Mouse (Mus musculus) midbrain, embryonic 15.5 days (tissue): Measurements from ENCODE around the gene Mdga1. TPM values are rescaled to one million over a fixed set of nuclear protein-coding genes. Genes with fewer than 3 reads are reported as not detected.

Source experiments
- ATAC-seq: fragments of 200-750 bp; cut with Nextera tagmentation; replicated peaks from 2 replicates; pipeline ENCODE4 v1.8.0; 2017; ENCODE audit warnings: moderate TSS enrichment
- H3K27ac ChIP-seq: fragments of 300-500 bp; sonication (generic); 2 replicates; pipeline ENCODE4 v1.5.1; 2015; ENCODE audit warnings: mild to moderate bottlenecking, inconsistent platforms
- H3K27me3 ChIP-seq: fragments of 300-500 bp; sonication (generic); replicated peaks from 2 replicates; pipeline ENCODE4 v1.6.1; 2015; ENCODE audit warnings: inconsistent platforms
- H3K36me3 ChIP-seq: fragments of 300-500 bp; sonication (generic); replicated peaks from 2 replicates; pipeline ENCODE4 v1.6.1; 2015; ENCODE audit warnings: inconsistent platforms
- H3K4me1 ChIP-seq: fragments of 300-500 bp; sonication (generic); 2 replicates; pipeline ENCODE4 v1.6.1; 2015; ENCODE audit warnings: inconsistent platforms
- H3K4me2 ChIP-seq: fragments of 300-500 bp; sonication (generic); 2 replicates; pipeline ENCODE4 v1.6.1; 2015; ENCODE audit warnings: inconsistent platforms, mild to moderate bottlenecking, moderate library complexity
- H3K4me3 ChIP-seq: fragments of 300-500 bp; sonication (generic); 2 replicates; pipeline ENCODE4 v1.5.1; 2015; ENCODE audit warnings: mild to moderate bottlenecking, inconsistent platforms
- H3K9ac ChIP-seq: fragments of 300-500 bp; sonication (generic); 2 replicates; pipeline ENCODE4 v1.6.1; 2015; ENCODE audit warnings: mild to moderate bottlenecking, inconsistent platforms
- H3K9me3 ChIP-seq: fragments of 300-500 bp; sonication (generic); 2 replicates; pipeline ENCODE4 v1.6.1; 2016; ENCODE audit warnings: inconsistent platforms
- WGBS: fragments of 180-500 bp; shearing (Covaris S2); methylation state at CpG from one replicate; pipeline ENCODE4 v1.1.7; 2015; ENCODE audit warnings: mixed read lengths; 5-methylcytosine and 5-hydroxymethylcytosine counted together
- polyA plus RNA-seq: library from polyadenylated mRNA; unstranded; fragments of >200 nt; fragmentation: Nextera tagmentation; extraction: Ambion mirVana; gene quantifications from 2 replicates; pipeline ENCODE4 v1.2.1, GENCODE M21; 2015

The Mdga1 gene
- polyA plus RNA-seq, 1 experiment from 2014 or later = 19.6 TPM

- H3K9ac ChIP-seq = no peak overlapping the region
- H3K4me2 ChIP-seq = no peak overlapping the region
- H3K27ac ChIP-seq = no peak overlapping the region
- ATAC-seq = no peak
- H3K4me1 ChIP-seq = peaks cover 9% of the 10 kb centered on the region
- no peaks in the 10 kb centered on the region for H3K36me3 ChIP-seq
- no peaks in the 10 kb centered on the region for H3K27me3 ChIP-seq
- H3K4me3 ChIP-seq = no peak overlapping the region
- WGBS = 95% methylated on average over 6 of the region's 6 CpGs
- no peaks in the 10 kb centered on the region for H3K9me3 ChIP-seq
These were observed 124.9 kb downstream of the Mdga1 start for GRCm38 (mm10) chr17:29844949-29845348.

GRCm38 (mm10) chr17:29843419-29844162 lies 126.3 kb downstream of the Mdga1 start:
- no peaks in the 10 kb centered on the region for H3K9me3 ChIP-seq
- H3K4me3 ChIP-seq = no peak overlapping the region
- no peak overlapping the region for H3K4me2 ChIP-seq
- no peak overlapping the region for H3K9ac ChIP-seq
- WGBS = 88% methylated on average over 7 of the region's 7 CpGs
- no peak overlapping the region for H3K27ac ChIP-seq
- peaks cover 17% of the 10 kb centered on the region for H3K4me1 ChIP-seq
- H3K36me3 ChIP-seq = no peaks in the 10 kb centered on the region
- H3K27me3 ChIP-seq = no peaks in the 10 kb centered on the region
- ATAC-seq = no peak

GRCm38 (mm10) chr17:29841781-29842690 lies 127.9 kb downstream of the Mdga1 start:
- Histone ChIP-seq H3K4me3 (peak overlapping the region; percentile 31), H3K9ac (peak overlapping the region; percentile 26), H3K27me3 (no peaks in the 10 kb centered on the region), H3K9me3 (no peaks in the 10 kb centered on the region), H3K27ac (no peak overlapping the region), H3K36me3 (no peaks in the 10 kb centered on the region), H3K4me2 (peak overlapping the region; percentile 51), H3K4me1 (peaks cover 30% of the 10 kb centered on the region)
- 0 out of 2 replicates have a peak, but pooled peaks have one; percentile 25 for ATAC-seq
- 8% methylated on average over 46 of the region's 46 CpGs for WGBS

- WGBS = 12% methylated on average over 3 of the region's 3 CpGs
These were observed 131.9 kb downstream of the Mdga1 start for GRCm38 (mm10) chr17:29838029-29838428.

GRCm38 (mm10) chr17:29837441-29837840 lies 132.4 kb downstream of the Mdga1 start:
- Histone ChIP-seq H3K4me2 (no peak overlapping the region), H3K4me3 (no peak overlapping the region), H3K27ac (no peak overlapping the region), H3K9me3 (no peaks in the 10 kb centered on the region), H3K36me3 (no peaks in the 10 kb centered on the region), H3K27me3 (no peaks in the 10 kb centered on the region), H3K9ac (no peak overlapping the region), H3K4me1 (peaks cover 29% of the 10 kb centered on the region)
- ATAC-seq = no peak
- WGBS = 73% methylated on average over 8 of the region's 8 CpGs

More at GRCm38 (mm10) chr17:29838029-29838428, 131.9 kb downstream of the Mdga1 start:
- no peaks in the 10 kb centered on the region for H3K9me3 ChIP-seq
- 0 out of 2 replicates have a peak overlapping the region, but pooled peaks have one; percentile 15 for H3K27ac ChIP-seq
- H3K4me2 ChIP-seq = no peak overlapping the region
- H3K4me1 ChIP-seq = peaks cover 30% of the 10 kb centered on the region
- ATAC-seq = peak; percentile 37; the same call in 1 of the 2 replicates
- no peaks in the 10 kb centered on the region for H3K36me3 ChIP-seq
- no peaks in the 10 kb centered on the region for H3K27me3 ChIP-seq
- H3K4me3 ChIP-seq = no peak overlapping the region
- no peak overlapping the region for H3K9ac ChIP-seq

- Histone ChIP-seq H3K27ac (no peak overlapping the region), H3K27me3 (no peaks in the 10 kb centered on the region), H3K36me3 (no peaks in the 10 kb centered on the region), H3K4me3 (no peak overlapping the region), H3K9ac (no peak overlapping the region), H3K9me3 (no peaks in the 10 kb centered on the region), H3K4me2 (no peak overlapping the region), H3K4me1 (peaks cover 21% of the 10 kb centered on the region)
- ATAC-seq = no peak
- 50% methylated on average over 7 of the region's 7 CpGs for WGBS
These were observed 135.1 kb downstream of the Mdga1 start for GRCm38 (mm10) chr17:29834768-29835167.

GRCm38 (mm10) chr17:29834333-29834732 lies 135.6 kb downstream of the Mdga1 start:
- no peaks in the 10 kb centered on the region for H3K9me3 ChIP-seq
- peaks cover 18% of the 10 kb centered on the region for H3K4me1 ChIP-seq
- H3K36me3 ChIP-seq = no peaks in the 10 kb centered on the region
- H3K4me3 ChIP-seq = no peak overlapping the region
- ATAC-seq = no peak
- WGBS = 68% methylated on average over 9 of the region's 9 CpGs
- no peak overlapping the region for H3K9ac ChIP-seq
- H3K27me3 ChIP-seq = no peaks in the 10 kb centered on the region
- H3K4me2 ChIP-seq = no peak overlapping the region
- no peak overlapping the region for H3K27ac ChIP-seq

GRCm38 (mm10) chr17:29831696-29832095 lies 138.2 kb downstream of the Mdga1 start:
- no peaks in the 10 kb centered on the region for H3K9me3 ChIP-seq
- 90% methylated on average over 11 of the region's 11 CpGs for WGBS
- no peaks in the 10 kb centered on the region for H3K4me1 ChIP-seq
- H3K4me3 ChIP-seq = no peak overlapping the region
- no peaks in the 10 kb centered on the region for H3K27me3 ChIP-seq
- no peak overlapping the region for H3K27ac ChIP-seq
- no peak for ATAC-seq
- H3K9ac ChIP-seq = no peak overlapping the region
- no peak overlapping the region for H3K4me2 ChIP-seq
- H3K36me3 ChIP-seq = no peaks in the 10 kb centered on the region

GRCm38 (mm10) chr17:29829136-29829535 lies 140.8 kb downstream of the Mdga1 start:
- ATAC-seq = no peak
- WGBS = 80% methylated on average over 7 of the region's 7 CpGs
- Histone ChIP-seq H3K4me1 (no peaks in the 10 kb centered on the region), H3K27ac (no peak overlapping the region), H3K4me3 (no peak overlapping the region), H3K4me2 (no peak overlapping the region), H3K9ac (no peak overlapping the region), H3K9me3 (no peaks in the 10 kb centered on the region), H3K27me3 (no peaks in the 10 kb centered on the region), H3K36me3 (no peaks in the 10 kb centered on the region)

- no peaks in the 10 kb centered on the region for H3K36me3 ChIP-seq
- no peak for ATAC-seq
- H3K4me3 ChIP-seq = no peak overlapping the region
- H3K9me3 ChIP-seq = no peaks in the 10 kb centered on the region
- 73% methylated on average over 5 of the region's 5 CpGs for WGBS
- H3K9ac ChIP-seq = no peak overlapping the region
- H3K4me2 ChIP-seq = no peak overlapping the region
- H3K4me1 ChIP-seq = no peaks in the 10 kb centered on the region
- no peak overlapping the region for H3K27ac ChIP-seq
- no peaks in the 10 kb centered on the region for H3K27me3 ChIP-seq
These were observed 142.3 kb downstream of the Mdga1 start for GRCm38 (mm10) chr17:29827602-29828001.

GRCm38 (mm10) chr17:29824512-29825120 lies 145.3 kb downstream of the Mdga1 start:
- ATAC-seq = no peak
- H3K9ac ChIP-seq = no peak overlapping the region
- no peaks in the 10 kb centered on the region for H3K9me3 ChIP-seq
- no peaks in the 10 kb centered on the region for H3K36me3 ChIP-seq
- no peaks in the 10 kb centered on the region for H3K27me3 ChIP-seq
- no peak overlapping the region for H3K4me3 ChIP-seq
- no peak overlapping the region for H3K4me2 ChIP-seq
- WGBS = 79% methylated on average over 4 of the region's 4 CpGs
- H3K4me1 ChIP-seq = no peaks in the 10 kb centered on the region; the same call in 1 of the 2 replicates
- no peak overlapping the region for H3K27ac ChIP-seq

- Histone ChIP-seq H3K27ac (no peak overlapping the region), H3K4me2 (no peak overlapping the region), H3K9me3 (no peaks in the 10 kb centered on the region), H3K9ac (no peak overlapping the region), H3K4me1 (no peaks in the 10 kb centered on the region; the same call in 1 of the 2 replicates), H3K36me3 (no peaks in the 10 kb centered on the region), H3K27me3 (no peaks in the 10 kb centered on the region), H3K4me3 (no peak overlapping the region)
- ATAC-seq = no peak
- 62% methylated on average over 5 of the region's 5 CpGs for WGBS
These were observed 145.7 kb downstream of the Mdga1 start for GRCm38 (mm10) chr17:29824208-29824509.
